Mouse (Mus musculus) hindbrain, embryonic 14.5 days (tissue): ENCODE measurements at regions not wholly inside any gene's neighbourhood (a gene's known extent, or its start where the extent isn't known, plus 50 kb on each side); places are given as distances from the start of the nearest gene placed in this dataset.

Experiments
- ATAC-seq: fragments of 200-750 bp; cut with Nextera tagmentation; 2 replicates; pipeline ENCODE4 v1.8.0; 2017; ENCODE audit warnings: moderate number of reproducible peaks, mild to moderate bottlenecking, moderate TSS enrichment, moderate library complexity; ENCODE audit not compliant: low FRiP score
- DNase-seq: peaks from one replicate; pipeline ENCODE4 v3.0.0-alpha.2; 2015; ENCODE audit warnings: low spot score
- H3K27ac ChIP-seq: fragments of 300-500 bp; sonication (generic); 2 replicates; pipeline ENCODE4 v1.5.1; 2014; ENCODE audit warnings: mild to moderate bottlenecking, moderate library complexity
- H3K27me3 ChIP-seq: fragments of 300-500 bp; sonication (generic); 2 replicates; pipeline ENCODE4 v1.6.1; 2014; ENCODE audit warnings: mild to moderate bottlenecking, low read length, mixed read lengths; ENCODE audit not compliant: control insufficient read depth, insufficient read depth
- H3K36me3 ChIP-seq: fragments of 300-500 bp; sonication (generic); replicated peaks from 2 replicates; pipeline ENCODE4 v1.6.1; 2014; ENCODE audit not compliant: control insufficient read depth, insufficient read depth
- H3K4me1 ChIP-seq: fragments of 300-500 bp; sonication (generic); replicated peaks from 2 replicates; pipeline ENCODE4 v1.6.1; 2014; ENCODE audit warnings: antibody characterized with exemption, low read length, mixed read lengths; ENCODE audit not compliant: control insufficient read depth, insufficient read depth
- H3K4me2 ChIP-seq: fragments of 300-500 bp; sonication (generic); replicated peaks from 2 replicates; pipeline ENCODE4 v1.6.1; 2014; ENCODE audit warnings: mild to moderate bottlenecking, moderate library complexity
- H3K4me3 ChIP-seq: fragments of 300-500 bp; sonication (generic); replicated peaks from 2 replicates; pipeline ENCODE4 v1.5.1; 2014; ENCODE audit warnings: mild to moderate bottlenecking, low read length
- H3K9ac ChIP-seq: fragments of 300-500 bp; sonication (generic); 2 replicates; pipeline ENCODE4 v1.6.1; 2014
- H3K9me3 ChIP-seq: fragments of 300-500 bp; sonication (generic); 2 replicates; pipeline ENCODE4 v1.6.1; 2016; ENCODE audit warnings: low read length; ENCODE audit not compliant: control insufficient read depth
- WGBS: fragments of 180-500 bp; shearing (Covaris S2); extraction: QIAGEN DNeasy Blood & Tissue Kit; methylation state at CpG from one replicate; pipeline ENCODE4 v1.1.7; 2014; 5-methylcytosine and 5-hydroxymethylcytosine counted together

- Histone ChIP-seq H3K27ac (no peak overlapping the region), H3K4me1 (no peaks in the 10 kb centered on the region), H3K9ac (no peak overlapping the region), H3K4me2 (no peak overlapping the region), H3K4me3 (no peak overlapping the region), H3K9me3 (no peaks in the 10 kb centered on the region), H3K36me3 (no peaks in the 10 kb centered on the region), H3K27me3 (no peaks in the 10 kb centered on the region)
- ATAC-seq = no peak
- DNase-seq = no peak
- WGBS = 94% methylated on average over 1 of the region's 1 CpGs
These were observed 346.7 kb upstream of the Sptlc3 start for GRCm38 (mm10) chr2:139147004-139147403.

DNA sequence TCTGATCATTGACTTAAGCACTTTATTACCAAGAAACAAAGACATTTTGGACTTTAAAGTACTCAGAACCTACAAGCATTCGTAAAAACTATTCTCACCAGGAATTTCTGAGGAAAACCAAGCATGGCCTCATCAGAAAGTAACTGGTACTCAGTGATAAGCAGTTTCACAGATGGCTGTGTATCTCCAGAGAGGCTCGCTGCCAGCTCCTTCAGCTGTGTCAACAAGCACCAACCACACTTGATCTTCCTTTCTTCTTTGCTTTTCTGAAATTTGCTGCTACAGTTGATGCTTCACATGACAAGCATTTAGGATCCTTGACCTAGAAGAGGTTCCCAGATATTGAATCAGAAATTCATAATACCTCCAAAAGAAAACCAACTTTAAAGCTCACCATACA, 314.1 kb upstream of the Sptlc3 start:
- no peak for DNase-seq
- Histone ChIP-seq H3K4me3 (no peak overlapping the region), H3K9ac (no peak overlapping the region), H3K9me3 (no peaks in the 10 kb centered on the region), H3K27ac (no peak overlapping the region), H3K36me3 (no peaks in the 10 kb centered on the region), H3K4me1 (no peaks in the 10 kb centered on the region), H3K27me3 (no peaks in the 10 kb centered on the region), H3K4me2 (no peak overlapping the region)
- 79% methylated on average over 2 of the region's 2 CpGs for WGBS
- ATAC-seq = no peak

DNA sequence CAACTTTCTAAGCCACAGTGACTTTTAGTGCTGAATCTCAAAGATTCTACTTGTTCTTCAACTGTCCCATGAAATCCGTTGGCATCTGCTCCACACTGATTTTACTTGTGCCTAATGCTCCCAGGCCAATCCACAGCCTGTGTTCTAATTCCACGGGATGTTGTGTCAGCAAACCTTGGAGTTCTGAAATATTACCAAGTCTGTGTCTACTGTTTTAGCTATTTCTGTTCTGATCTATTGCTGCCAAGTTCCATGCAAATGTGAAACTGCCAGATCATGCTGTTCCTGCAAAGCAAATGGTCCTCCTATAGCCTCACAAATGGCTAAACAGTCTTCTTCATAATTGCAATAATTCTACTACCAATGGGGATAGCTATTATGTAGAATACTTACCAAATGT, 295.4 kb upstream of the Sptlc3 start:
- Histone ChIP-seq H3K27me3 (no peaks in the 10 kb centered on the region), H3K36me3 (no peaks in the 10 kb centered on the region), H3K9me3 (no peaks in the 10 kb centered on the region), H3K9ac (no peak overlapping the region), H3K4me1 (no peaks in the 10 kb centered on the region), H3K4me3 (no peak overlapping the region), H3K27ac (no peak overlapping the region), H3K4me2 (no peak overlapping the region)
- 78% methylated on average over 2 of the region's 2 CpGs for WGBS
- no peak for ATAC-seq
- no peak for DNase-seq

DNA sequence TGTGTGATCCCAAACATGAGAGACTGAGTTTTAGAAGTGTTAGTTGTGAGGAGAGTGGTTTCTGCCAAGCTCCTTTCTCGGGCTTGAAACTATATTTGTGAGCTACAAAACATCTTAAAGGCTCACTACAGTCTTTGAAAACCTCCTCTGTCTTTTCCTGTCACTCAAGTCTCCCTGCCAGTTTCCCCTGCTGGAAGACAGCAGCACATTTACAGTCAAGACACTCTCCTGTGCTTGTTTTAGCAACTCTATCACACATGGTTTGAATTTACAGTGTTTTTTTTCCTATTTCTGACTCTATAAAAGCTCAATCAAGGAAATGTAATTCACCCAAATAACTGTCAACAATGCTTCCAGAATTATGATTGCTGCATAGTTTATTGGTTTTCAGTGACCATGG, 286.1 kb upstream of the Sptlc3 start:
- H3K4me2 ChIP-seq = no peak overlapping the region
- no peaks in the 10 kb centered on the region for H3K4me1 ChIP-seq
- ATAC-seq (no peak), DNase-seq (no peak)
- H3K27ac ChIP-seq = no peak overlapping the region
- H3K9ac ChIP-seq = no peak overlapping the region
- no peak overlapping the region for H3K4me3 ChIP-seq
- H3K36me3 ChIP-seq = no peaks in the 10 kb centered on the region
- no peaks in the 10 kb centered on the region for H3K27me3 ChIP-seq
- H3K9me3 ChIP-seq = no peaks in the 10 kb centered on the region
- 58% methylated on average over 1 of the region's 1 CpGs for WGBS

GRCm38 (mm10) chr2:139220757-139221400, 272.8 kb upstream of the Sptlc3 start:
- H3K4me2 ChIP-seq = 0 out of 2 replicates have a peak overlapping the region, but pooled peaks have one; percentile 4
- H3K27ac ChIP-seq = no peak overlapping the region; the same call in 1 of the 2 replicates
- no peaks in the 10 kb centered on the region for H3K36me3 ChIP-seq
- no peak overlapping the region for H3K4me3 ChIP-seq
- no peak overlapping the region for H3K9ac ChIP-seq
- H3K4me1 ChIP-seq = no peaks in the 10 kb centered on the region
- no peak for ATAC-seq
- 33% methylated on average over 9 of the region's 9 CpGs for WGBS
- no peaks in the 10 kb centered on the region for H3K27me3 ChIP-seq
- H3K9me3 ChIP-seq = no peaks in the 10 kb centered on the region
- DNase-seq = peak; percentile 35

GRCm38 (mm10) chr2:139230453-139230852, 263.3 kb upstream of the Sptlc3 start:
- no peaks in the 10 kb centered on the region for H3K36me3 ChIP-seq
- H3K9me3 ChIP-seq = no peaks in the 10 kb centered on the region
- no peak for ATAC-seq
- DNase-seq = no peak
- H3K9ac ChIP-seq = no peak overlapping the region
- H3K4me2 ChIP-seq = no peak overlapping the region
- H3K4me1 ChIP-seq = no peaks in the 10 kb centered on the region
- H3K4me3 ChIP-seq = no peak overlapping the region
- H3K27ac ChIP-seq = no peak overlapping the region
- H3K27me3 ChIP-seq = no peaks in the 10 kb centered on the region
- WGBS = 19% methylated on average over 3 of the region's 3 CpGs

DNA sequence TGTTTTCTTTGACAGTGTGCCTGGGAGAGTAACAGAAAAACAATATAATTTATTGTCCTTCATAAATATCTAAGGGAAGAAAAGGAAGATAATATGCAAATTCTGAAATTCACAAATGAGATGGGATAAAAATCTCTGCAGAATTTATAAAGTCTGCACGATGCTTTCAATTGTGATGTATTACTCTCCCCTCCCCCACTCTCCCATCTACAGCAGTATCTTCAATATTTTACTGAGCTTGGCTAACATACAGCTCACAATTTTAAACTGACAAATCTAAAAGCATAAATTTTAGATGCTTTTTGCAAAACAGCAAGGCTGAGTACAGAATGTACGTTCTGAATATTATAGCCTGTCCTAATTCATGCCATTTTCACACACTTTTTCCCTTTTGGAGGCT, 243.6 kb upstream of the Sptlc3 start:
- Histone ChIP-seq H3K27ac (no peak overlapping the region), H3K36me3 (no peaks in the 10 kb centered on the region), H3K9ac (no peak overlapping the region), H3K4me2 (no peak overlapping the region), H3K4me1 (no peaks in the 10 kb centered on the region), H3K27me3 (no peaks in the 10 kb centered on the region), H3K4me3 (no peak overlapping the region), H3K9me3 (no peaks in the 10 kb centered on the region)
- DNase-seq = no peak
- 77% methylated on average over 2 of the region's 2 CpGs for WGBS
- no peak for ATAC-seq

DNA sequence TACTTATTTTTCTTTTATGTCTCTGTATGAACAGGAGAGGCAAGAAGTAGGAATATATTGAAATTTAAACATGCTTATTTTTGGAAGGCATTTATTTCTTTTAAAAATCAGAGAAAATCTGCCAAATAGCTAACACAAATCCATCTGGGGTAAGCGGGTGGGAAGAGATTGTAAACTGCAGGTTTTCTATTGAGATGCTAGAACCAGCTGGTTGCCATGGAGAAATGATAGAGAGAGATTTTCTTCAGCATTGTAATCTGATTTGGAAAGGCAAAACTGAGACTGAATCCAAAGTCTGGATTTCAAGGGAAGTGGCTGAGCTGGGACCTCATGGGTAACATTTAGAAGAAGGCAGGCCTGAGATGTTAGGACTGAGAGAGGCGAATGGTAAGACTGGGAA, 226.6 kb upstream of the Sptlc3 start:
- Histone ChIP-seq H3K4me2 (no peak overlapping the region), H3K4me1 (no peaks in the 10 kb centered on the region), H3K27ac (no peak overlapping the region), H3K27me3 (no peaks in the 10 kb centered on the region), H3K9me3 (no peaks in the 10 kb centered on the region), H3K36me3 (no peaks in the 10 kb centered on the region), H3K9ac (no peak overlapping the region), H3K4me3 (no peak overlapping the region)
- 82% methylated on average over 2 of the region's 2 CpGs for WGBS
- ATAC-seq = no peak
- DNase-seq = no peak

- 70% methylated on average over 5 of the region's 5 CpGs for WGBS
- no peak overlapping the region for H3K4me3 ChIP-seq
- no peaks in the 10 kb centered on the region for H3K9me3 ChIP-seq
- no peak overlapping the region for H3K27ac ChIP-seq
- no peaks in the 10 kb centered on the region for H3K27me3 ChIP-seq
- 0 out of 2 replicates have a peak, but pooled peaks cover 4% of the 10 kb centered on the region for H3K4me1 ChIP-seq
- ATAC-seq (no peak), DNase-seq (no peak)
- H3K9ac ChIP-seq = no peak overlapping the region
- no peaks in the 10 kb centered on the region for H3K36me3 ChIP-seq
- no peak overlapping the region for H3K4me2 ChIP-seq
These were observed 217.1 kb upstream of the Sptlc3 start for GRCm38 (mm10) chr2:139276581-139276980.

- WGBS = 88% methylated on average over 8 of the region's 8 CpGs
- DNase-seq = no peak
These were observed 216.1 kb upstream of the Sptlc3 start for GRCm38 (mm10) chr2:139277571-139277970.

More at GRCm38 (mm10) chr2:139277571-139277970, 216.1 kb upstream of the Sptlc3 start:
- H3K4me2 ChIP-seq = no peak overlapping the region
- ATAC-seq = no peak
- no peaks in the 10 kb centered on the region for H3K27me3 ChIP-seq
- H3K36me3 ChIP-seq = no peaks in the 10 kb centered on the region
- no peaks in the 10 kb centered on the region for H3K9me3 ChIP-seq
- no peak overlapping the region for H3K4me3 ChIP-seq
- no peak overlapping the region for H3K27ac ChIP-seq
- H3K9ac ChIP-seq = no peak overlapping the region
- H3K4me1 ChIP-seq = 0 out of 2 replicates have a peak, but pooled peaks cover 4% of the 10 kb centered on the region
